Mouse (Mus musculus) stomach, postnatal 0 days (tissue): Measurements from ENCODE around the gene Cdan1. TPM values are rescaled to one million over a fixed set of nuclear protein-coding genes. Genes with fewer than 3 reads are reported as not detected.
A peak's percentile ranks its signal among the peaks of the same experiment; 100 is the strongest.

Experiments used
- ATAC-seq: fragments of 200-750 bp; cut with Nextera tagmentation; 2 replicates; pipeline ENCODE4 v1.8.0; 2017; ENCODE audit not compliant: low FRiP score, low TSS enrichment
- DNase-seq: peaks from one replicate; pipeline ENCODE4 v3.0.0-alpha.2; 2016; ENCODE audit warnings: low spot score
- H3K27ac ChIP-seq: fragments of 300-500 bp; sonication (generic); replicated peaks from 2 replicates; pipeline ENCODE4 v1.5.1; 2014; ENCODE audit warnings: mild to moderate bottlenecking, control low read depth
- H3K27me3 ChIP-seq: fragments of 300-500 bp; sonication (generic); 2 replicates; pipeline ENCODE4 v1.6.1; 2014; ENCODE audit warnings: low read length; ENCODE audit not compliant: control insufficient read depth, insufficient read depth
- H3K36me3 ChIP-seq: fragments of 300-500 bp; sonication (generic); 2 replicates; pipeline ENCODE4 v1.6.1; 2014; ENCODE audit warnings: low read length, mixed read lengths; ENCODE audit not compliant: control insufficient read depth, insufficient read depth
- H3K4me1 ChIP-seq: fragments of 300-500 bp; sonication (generic); replicated peaks from 2 replicates; pipeline ENCODE4 v1.6.1; 2014; ENCODE audit warnings: antibody characterized with exemption; ENCODE audit not compliant: control insufficient read depth, insufficient read depth
- H3K4me2 ChIP-seq: fragments of 300-500 bp; sonication (generic); replicated peaks from 2 replicates; pipeline ENCODE4 v1.6.1; 2014; ENCODE audit warnings: low read depth, mild to moderate bottlenecking, control low read depth, moderate library complexity
- H3K4me3 ChIP-seq: fragments of 300-500 bp; sonication (generic); 2 replicates; pipeline ENCODE4 v1.5.1; 2014; ENCODE audit warnings: low read depth, low read length, control low read depth
- H3K9ac ChIP-seq: fragments of 300-500 bp; sonication (generic); 2 replicates; pipeline ENCODE4 v1.6.1; 2014; ENCODE audit warnings: mild to moderate bottlenecking, low read length, control low read depth, mixed read lengths
- H3K9me3 ChIP-seq: fragments of 300-500 bp; sonication (generic); 2 replicates; pipeline ENCODE4 v1.6.1; 2016; ENCODE audit warnings: low read length; ENCODE audit not compliant: control insufficient read depth
- CTCF ChIP-seq: IDR thresholded peaks from 2 replicates; pipeline ENCODE4 v1.5.1; 2016; ENCODE audit warnings: antibody characterized with exemption, low read depth, mild to moderate bottlenecking, moderate library complexity
- EP300 ChIP-seq: optimal IDR thresholded peaks from 2 replicates; pipeline ENCODE3; 2016; ENCODE audit warnings: antibody characterized with exemption
- WGBS: fragments of 180-500 bp; shearing (Covaris S2); extraction: QIAGEN DNeasy Blood & Tissue Kit; methylation state at CpG from one replicate; pipeline ENCODE4 v1.1.7; 2014; 5-methylcytosine and 5-hydroxymethylcytosine counted together
- polyA plus RNA-seq: library from polyadenylated mRNA; unstranded; fragments of >200 nt; fragmentation: Nextera tagmentation; extraction: Ambion mirVana; gene quantifications from 2 replicates; pipeline ENCODE4 v1.2.1, GENCODE M21; 2015

Cdan1 gene
- polyA plus RNA-seq, 1 experiment from 2014 or later, result 2.5 TPM

DNA sequence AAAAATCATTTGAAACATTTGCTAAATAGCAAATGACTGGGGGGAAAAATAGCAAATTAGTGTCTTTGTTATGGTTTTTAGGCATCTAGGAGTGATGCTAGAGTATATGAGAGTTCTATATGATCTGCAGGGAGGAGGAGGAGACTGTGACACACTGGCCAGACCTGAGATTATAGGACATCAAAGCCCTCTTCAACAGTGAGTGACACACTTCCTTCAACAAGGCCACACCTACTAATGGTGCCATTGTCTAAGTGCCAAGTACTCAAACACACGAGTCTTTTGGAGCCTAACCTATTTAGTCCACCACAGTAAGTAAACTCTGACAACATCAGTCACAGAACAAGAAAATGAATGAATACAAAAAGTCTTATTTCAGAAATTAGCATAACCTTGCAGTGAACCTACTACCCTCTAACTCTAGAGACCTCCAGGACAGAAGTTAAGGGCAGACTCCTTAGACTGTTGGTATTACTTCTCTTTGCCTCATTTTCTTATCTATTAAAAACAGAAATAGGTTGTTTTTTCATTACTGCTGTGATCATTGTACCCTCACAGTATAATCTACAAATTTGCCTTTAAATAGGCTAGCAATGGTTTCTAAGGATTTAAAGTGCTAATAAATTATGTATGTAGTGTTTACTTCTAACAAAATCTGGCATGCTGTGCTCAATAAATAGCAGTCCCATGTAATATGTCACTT is 22.8 kb downstream of the Cdan1 start:
- H3K9ac ChIP-seq, result no peak overlapping the region
- ATAC-seq (no peak), DNase-seq (no peak)
- H3K4me2 ChIP-seq, result no peak overlapping the region
- no peaks in the 10 kb centered on the region for H3K27me3 ChIP-seq
- WGBS, result 24% methylated on average over 1 of the region's 1 CpGs
- H3K36me3 ChIP-seq, result no peaks in the 10 kb centered on the region
- TF ChIP-seq CTCF (no peak), EP300 (no peak)
- no peak overlapping the region for H3K27ac ChIP-seq
- no peaks in the 10 kb centered on the region for H3K9me3 ChIP-seq
- H3K4me1 ChIP-seq, result no peaks in the 10 kb centered on the region
- H3K4me3 ChIP-seq, result no peak overlapping the region

DNA sequence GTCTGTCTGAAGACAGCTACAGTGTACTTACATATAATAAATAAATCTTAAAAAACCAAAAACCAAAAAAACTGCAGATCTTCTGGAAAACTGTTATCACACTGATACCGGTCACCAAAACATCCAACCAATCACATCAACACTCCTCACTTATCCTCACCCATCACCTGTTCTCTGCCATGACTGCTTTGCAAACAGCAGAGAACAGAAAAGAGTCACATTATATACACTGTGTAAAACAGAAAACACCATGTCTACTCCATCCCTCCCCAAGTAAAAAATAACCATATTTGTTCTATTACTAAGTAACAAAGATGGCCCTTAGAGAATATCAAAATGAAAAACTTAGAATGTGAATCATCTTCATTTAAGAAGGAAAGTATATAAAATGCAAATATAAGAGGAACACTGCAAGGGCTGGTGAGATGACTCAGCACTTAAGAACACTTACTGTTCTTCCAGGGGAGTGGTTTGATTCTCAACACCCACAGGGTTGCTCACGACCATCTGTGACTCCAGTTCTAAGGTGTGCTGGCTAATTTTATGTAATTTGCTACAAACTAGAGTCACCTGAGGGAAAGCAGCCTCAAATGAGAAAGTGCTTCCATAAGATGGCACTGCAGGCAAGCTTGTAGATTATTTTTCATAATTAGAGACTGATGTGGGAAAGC is 79.5 kb downstream of the Cdan1 start:
- DNase-seq (no peak), ATAC-seq (no peak)
- no peak overlapping the region for H3K27ac ChIP-seq
- H3K36me3 ChIP-seq, result no peaks in the 10 kb centered on the region
- TF ChIP-seq CTCF (no peak), EP300 (no peak)
- H3K4me2 ChIP-seq, result no peak overlapping the region
- H3K27me3 ChIP-seq, result no peaks in the 10 kb centered on the region
- WGBS, result 89% methylated on average over 2 of the region's 2 CpGs
- H3K9ac ChIP-seq, result no peak overlapping the region
- H3K4me3 ChIP-seq, result no peak overlapping the region
- no peaks in the 10 kb centered on the region for H3K4me1 ChIP-seq
- no peaks in the 10 kb centered on the region for H3K9me3 ChIP-seq

DNA sequence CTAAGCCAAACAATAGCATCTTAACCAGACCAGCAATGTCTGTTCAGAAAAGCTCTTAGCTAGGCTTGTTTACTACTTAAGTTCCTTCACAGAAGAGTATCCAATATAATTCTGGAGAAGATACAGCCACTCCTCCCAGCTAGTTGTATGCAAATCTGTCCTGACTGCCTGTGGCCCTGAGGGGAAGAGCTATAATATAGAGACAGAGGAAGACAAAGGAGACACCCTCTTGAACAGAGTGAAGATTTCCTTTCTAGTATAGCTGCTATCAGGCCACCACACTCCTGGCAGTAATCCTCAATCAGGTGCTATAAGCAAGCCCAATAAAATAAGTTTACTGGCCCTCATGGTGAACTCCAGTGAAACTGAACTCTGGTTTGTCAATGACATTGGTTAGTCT is 88.0 kb downstream of the Cdan1 start:
- no peaks in the 10 kb centered on the region for H3K36me3 ChIP-seq
- H3K27ac ChIP-seq, result no peak overlapping the region
- DNase-seq (no peak), ATAC-seq (no peak)
- no peak overlapping the region for H3K4me2 ChIP-seq
- no peaks in the 10 kb centered on the region for H3K9me3 ChIP-seq
- no peak overlapping the region for H3K4me3 ChIP-seq
- TF ChIP-seq EP300 (no peak), CTCF (no peak)
- H3K27me3 ChIP-seq, result no peaks in the 10 kb centered on the region
- no peak overlapping the region for H3K9ac ChIP-seq
- no peaks in the 10 kb centered on the region for H3K4me1 ChIP-seq

DNA sequence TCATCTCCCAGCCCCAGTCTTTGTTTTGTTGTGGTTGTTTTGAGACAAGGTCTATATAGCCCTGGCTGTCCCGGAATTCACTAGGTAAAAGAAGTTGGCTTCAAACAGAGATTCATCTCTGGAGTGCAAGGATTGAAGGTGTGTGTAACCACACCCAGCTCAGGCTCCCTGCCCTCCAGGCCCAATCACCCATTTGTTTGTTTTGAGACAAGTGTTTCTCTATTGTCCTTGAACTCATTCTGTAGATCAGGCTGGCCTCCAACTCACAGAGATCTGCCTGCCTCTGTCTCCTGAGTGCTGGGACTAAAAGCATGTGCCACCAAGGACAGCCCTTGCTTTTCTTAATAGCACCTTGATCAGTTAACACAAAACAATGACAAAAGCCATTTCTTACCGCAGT is 101.9 kb downstream of the Cdan1 start:
- Histone ChIP-seq H3K9ac (no peak overlapping the region), H3K4me1 (no peaks in the 10 kb centered on the region), H3K9me3 (no peaks in the 10 kb centered on the region), H3K4me2 (no peak overlapping the region), H3K4me3 (no peak overlapping the region), H3K36me3 (peaks cover 7% of the 10 kb centered on the region; the same call in 1 of the 2 replicates), H3K27ac (no peak overlapping the region), H3K27me3 (no peaks in the 10 kb centered on the region)
- TF ChIP-seq EP300, result no peak
- no peak for TF ChIP-seq CTCF
- WGBS, result 92% methylated on average over 2 of the region's 2 CpGs
- DNase-seq (no peak), ATAC-seq (no peak)

DNA sequence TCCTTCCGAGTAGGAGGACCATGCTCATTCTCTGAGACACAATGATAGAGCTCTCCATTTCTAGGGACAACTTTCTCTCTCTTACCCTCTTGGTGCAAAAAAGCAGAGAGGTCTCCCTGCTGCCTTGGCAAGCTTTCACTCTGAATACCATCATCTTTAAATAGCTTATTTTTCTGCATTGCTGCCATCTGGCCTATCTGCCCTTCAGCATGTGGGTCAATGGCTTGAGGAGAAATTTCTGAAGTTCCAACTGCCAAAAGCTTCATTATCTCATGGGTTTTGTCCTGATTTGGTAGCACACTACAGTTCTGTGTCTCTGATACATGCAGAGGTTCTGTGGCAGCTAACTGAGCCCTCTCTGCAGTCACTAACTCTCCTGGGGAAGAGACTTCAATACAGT is 104.4 kb downstream of the Cdan1 start:
- H3K9ac ChIP-seq, result no peak overlapping the region
- H3K4me2 ChIP-seq, result no peak overlapping the region
- no peaks in the 10 kb centered on the region for H3K27me3 ChIP-seq
- no peaks in the 10 kb centered on the region for H3K4me1 ChIP-seq
- ATAC-seq, result no peak
- H3K4me3 ChIP-seq, result no peak overlapping the region
- no peaks in the 10 kb centered on the region for H3K9me3 ChIP-seq
- peaks cover 7% of the 10 kb centered on the region; the same call in 1 of the 2 replicates for H3K36me3 ChIP-seq
- no peak for DNase-seq
- WGBS, result 89% methylated on average over 1 of the region's 1 CpGs
- no peak for TF ChIP-seq EP300
- TF ChIP-seq CTCF, result no peak
- no peak overlapping the region for H3K27ac ChIP-seq

DNA sequence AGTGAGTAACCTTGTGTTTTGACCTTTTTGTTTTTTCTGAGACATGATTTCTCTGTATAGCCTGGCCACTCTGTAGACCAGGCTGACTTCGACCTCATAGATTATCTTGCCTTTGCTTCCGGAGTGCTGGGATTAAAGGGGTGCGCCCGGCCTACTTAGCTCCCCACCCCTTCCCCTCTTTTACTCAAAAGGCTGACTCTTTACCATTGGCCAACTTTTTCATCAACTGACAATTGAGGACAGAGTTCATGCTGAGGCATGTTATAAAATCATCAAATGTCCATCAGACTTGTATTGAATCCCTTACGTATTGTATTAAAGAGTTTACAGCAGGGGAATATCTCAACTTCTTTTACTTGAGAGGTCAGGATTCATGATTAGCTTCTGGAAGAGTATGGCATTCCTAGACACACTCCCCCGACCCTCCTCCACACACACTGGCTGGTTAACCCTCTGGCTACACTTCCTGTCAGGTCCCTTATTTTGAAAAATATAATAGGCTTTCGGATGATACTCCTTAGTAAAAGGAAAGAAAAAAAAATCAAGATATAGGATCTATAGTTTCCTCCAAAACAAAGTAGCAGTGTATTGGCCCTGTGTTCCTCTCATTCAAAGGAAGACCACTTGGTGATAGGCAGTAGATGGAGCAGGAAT is 117.9 kb downstream of the Cdan1 start:
- H3K9ac ChIP-seq, result peak overlapping the region; percentile 86
- 40% methylated on average over 7 of the region's 7 CpGs for WGBS
- H3K27ac ChIP-seq, result peak overlapping the region; percentile 92
- H3K9me3 ChIP-seq, result no peaks in the 10 kb centered on the region
- TF ChIP-seq CTCF, result no peak
- TF ChIP-seq EP300, result no peak
- peaks cover under 1% of the 10 kb centered on the region for H3K36me3 ChIP-seq
- ATAC-seq, result no peak
- peaks cover 7% of the 10 kb centered on the region; the same call in 1 of the 2 replicates for H3K4me1 ChIP-seq
- H3K4me3 ChIP-seq, result peak overlapping the region; percentile 88
- H3K4me2 ChIP-seq, result peak overlapping the region; percentile 99
- H3K27me3 ChIP-seq, result no peaks in the 10 kb centered on the region
- no peak for DNase-seq
